Mouse (Mus musculus) 416B (cell line): ENCODE results near the gene Tbc1d20.
"Not testable (repeated sequence)": the region's sequence is repeated elsewhere in the genome, so short reads cannot be mapped to it uniquely, and the experiment has no call there.

Experiments used
- DNase-seq: peaks from one replicate; pipeline ENCODE4 v3.0.0; 2011; ENCODE audit warnings: low read depth

Tbc1d20 gene

DNA sequence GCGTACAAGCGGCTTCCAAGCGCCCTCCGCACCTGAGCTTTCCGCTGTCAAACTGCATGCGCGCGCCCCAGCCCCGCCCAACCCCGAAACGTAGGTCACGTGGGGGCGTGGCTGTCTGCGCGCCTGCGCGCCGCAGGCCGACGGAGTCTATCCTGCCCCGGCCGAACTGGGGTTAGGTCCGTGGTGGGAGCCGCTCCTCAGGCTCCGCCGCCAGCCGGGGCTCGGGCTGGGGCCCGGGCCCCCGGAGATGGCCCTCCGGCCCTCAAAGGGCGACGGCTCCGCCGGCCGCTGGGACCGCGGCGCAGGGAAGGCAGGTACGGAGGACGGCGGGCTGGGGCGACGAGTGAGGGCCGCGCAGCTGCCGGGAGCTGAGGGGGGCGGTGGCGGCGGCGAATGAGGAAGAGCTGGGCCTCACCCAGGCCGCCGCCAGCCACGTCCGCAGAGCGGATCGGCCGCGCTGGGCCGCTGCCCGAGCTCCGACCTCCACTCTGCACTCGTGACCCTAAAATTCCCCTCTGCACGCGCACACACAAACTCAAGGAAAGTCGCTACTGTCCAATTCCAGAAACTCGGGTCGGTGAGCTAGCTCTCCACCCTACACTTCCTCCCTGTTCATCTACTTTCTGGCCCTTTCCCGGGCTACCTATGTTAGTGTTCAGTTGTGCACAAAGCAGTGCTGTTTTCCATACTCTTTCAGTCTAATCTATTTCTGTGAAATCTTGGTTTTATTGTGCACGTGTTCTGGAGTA, at the start of gene Tbc1d20:
Tbc1d20 (plus strand) TSS at position 102 of the 749 bp plus-strand sequence.
- peak; percentile 89 for DNase-seq

DNA sequence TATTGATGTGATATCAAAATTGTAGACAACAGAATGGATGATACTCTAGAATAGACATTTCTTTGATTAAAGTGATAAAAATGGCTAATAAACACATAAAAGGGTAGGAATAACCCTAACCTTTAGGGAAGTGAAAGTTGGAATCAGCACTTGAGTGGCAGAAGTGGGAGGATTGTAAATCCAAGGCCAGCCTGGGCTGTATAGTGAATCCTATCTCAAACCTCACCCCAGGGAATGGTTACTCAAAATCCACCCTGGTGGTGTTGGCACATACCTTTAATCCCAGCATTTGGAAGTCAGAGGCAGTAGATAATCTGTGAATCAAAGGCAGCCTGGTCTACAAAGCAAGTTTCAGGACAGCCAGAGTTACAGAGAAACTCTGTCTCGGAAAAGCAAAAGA, 46.4 kb upstream of the Tbc1d20 start:
- DNase-seq = no peak

DNA sequence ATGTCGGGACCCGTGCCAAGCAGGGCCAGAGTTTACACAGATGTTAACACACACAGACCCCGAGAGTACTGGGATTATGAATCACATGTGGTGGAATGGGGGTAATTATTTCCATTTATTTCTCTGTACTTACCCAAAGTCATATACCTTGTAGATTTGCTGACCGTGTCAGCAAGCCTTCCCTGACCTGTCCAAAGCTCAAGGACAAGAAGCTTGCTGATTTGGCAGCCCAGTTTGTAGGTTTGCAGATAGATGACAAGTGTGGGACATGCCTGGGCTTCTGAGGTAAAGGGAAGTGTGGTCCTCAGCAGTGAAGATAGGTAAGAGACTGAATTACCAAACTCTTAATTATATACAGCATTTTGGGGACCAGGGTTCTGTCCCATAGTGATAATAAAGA, 43.1 kb upstream of the Tbc1d20 start:
- no peak for DNase-seq

DNA sequence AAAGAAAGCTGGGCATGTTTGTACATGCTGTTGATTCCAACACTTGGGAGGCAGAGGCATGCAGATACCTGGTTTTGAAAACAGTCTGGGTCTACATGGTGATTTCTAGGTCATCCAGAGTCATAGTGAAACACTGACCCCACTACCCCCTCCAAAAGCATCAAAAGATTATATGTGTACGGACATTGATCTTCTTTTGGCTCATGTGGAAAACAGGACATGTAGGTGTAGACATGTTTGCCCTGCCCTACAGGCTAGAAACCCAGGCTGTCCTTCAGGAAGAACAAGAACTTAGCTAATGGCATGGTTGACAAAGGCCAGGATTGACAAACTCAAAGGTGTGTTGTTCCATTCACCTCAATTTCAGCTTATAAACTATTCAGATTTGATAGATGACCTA, 33.9 kb upstream of the Tbc1d20 start:
- DNase-seq = no peak

DNA sequence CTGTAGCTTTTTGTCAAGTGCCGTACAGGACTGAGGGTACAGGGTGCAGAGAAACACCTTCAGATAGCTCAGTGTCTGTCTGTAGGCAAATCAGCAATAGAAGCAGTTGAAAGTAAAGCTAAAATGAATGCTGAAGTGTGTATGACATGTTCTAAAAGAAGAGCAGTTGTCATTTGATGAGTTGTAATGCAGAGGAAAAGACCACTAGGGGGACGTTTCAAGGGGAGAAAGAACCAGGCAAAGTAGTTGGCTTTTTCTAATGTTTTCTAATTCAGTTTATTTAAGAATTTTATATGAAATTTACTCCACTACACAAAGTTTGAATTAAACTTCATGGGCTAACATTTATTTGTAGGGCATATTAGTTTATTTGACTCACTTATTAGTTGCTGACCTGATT, 20.0 kb upstream of the Tbc1d20 start:
- DNase-seq = peak; percentile 40

DNA sequence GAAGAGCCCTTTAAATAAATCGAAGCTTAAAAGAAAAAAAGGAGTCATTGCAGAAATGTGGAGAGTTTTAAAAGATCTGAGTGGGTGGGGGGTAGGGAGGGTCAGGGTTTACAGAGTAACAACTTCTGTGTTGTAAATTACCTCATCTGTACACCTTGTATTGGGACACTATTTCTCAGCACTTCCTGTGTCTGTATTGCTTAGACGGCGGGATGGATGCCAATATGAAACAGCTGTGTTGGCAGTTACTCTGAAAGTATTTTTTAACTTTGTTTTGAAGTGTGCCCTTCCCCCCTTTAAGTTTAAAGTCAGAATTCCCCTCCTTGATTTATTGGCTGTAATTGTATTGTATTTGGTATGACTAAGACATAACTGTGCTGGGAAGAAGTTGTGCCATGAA, 12.2 kb upstream of the Tbc1d20 start:
- no peak for DNase-seq

DNA sequence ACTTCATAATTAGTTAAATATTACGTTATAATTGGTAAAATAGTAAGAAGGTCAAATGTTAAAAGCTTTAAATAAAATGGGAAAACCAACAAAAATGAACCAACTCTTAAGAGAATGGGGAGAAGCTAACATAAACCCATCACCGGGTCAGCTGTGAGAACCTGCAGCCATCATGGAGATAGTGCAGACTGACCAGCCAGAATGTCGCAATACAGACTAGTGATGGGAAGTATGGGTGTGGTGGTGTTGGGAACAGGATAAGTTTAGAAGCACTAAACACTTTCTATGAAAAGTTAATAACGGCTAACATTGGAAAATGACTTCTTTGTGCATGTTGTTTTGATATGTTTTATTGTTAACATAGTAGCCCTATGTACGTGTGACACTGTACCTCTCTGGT, 6.1 kb upstream of the Tbc1d20 start:
- DNase-seq = no peak

DNA sequence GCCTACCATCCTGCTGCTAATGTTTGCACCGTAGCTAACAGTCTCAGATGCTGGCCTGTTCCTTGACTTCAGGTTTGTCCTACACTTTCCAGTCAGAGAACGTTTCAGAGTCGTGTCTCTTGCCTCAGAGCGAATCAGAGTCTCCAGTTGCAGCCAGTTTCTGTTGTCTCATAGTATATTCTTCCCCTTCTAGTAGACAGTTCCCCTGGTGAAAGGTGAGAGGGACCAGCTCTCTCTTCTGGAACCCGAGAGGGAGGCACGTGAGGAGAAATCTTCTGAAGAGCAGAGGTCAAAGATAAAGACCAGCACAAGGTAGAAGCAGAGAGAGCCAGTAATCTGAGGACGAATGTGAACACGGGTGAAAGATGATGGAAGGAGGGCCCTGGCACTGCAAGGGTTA, 5.6 kb upstream of the Tbc1d20 start:
- DNase-seq = no peak

DNA sequence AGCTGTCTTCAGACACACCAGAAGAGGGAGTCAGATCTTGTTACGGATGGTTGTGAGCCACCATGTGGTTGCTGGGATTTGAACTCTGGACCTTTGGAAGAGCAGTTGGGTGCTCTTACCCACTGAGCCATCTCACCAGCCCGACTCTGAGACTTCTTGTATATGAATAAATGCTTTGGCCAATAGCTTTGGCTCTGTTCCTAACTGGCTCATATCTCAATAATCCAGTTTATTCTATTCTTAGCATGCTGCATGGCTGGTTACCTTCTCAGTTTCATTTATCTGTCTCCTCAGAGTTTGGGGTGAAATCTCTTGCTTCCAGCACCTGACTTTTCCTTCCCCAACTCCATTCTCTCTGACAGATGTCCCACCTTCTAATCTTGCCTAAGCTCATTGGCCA, 4.0 kb upstream of the Tbc1d20 start:
- DNase-seq = not testable (repeated sequence)

DNA sequence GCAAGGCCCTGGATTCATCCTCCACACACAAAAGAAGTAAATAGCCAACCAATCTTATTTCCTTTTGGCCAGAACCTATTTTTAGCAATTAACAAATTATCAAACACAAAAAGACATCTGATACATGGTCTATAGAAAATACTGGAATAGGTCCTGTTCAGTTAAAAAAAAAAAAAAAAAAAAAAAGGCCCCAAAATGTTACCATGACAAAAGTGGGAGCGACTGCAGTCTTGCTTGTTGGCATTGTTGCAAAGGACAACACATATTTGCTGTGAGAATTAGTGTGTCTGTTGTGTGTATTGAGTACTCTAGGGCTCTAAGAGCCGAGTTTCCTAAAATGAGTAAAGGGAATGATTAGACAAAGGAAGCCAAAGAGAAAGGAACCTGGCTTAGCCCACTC, 1.2 kb upstream of the Tbc1d20 start:
- DNase-seq = no peak

DNA sequence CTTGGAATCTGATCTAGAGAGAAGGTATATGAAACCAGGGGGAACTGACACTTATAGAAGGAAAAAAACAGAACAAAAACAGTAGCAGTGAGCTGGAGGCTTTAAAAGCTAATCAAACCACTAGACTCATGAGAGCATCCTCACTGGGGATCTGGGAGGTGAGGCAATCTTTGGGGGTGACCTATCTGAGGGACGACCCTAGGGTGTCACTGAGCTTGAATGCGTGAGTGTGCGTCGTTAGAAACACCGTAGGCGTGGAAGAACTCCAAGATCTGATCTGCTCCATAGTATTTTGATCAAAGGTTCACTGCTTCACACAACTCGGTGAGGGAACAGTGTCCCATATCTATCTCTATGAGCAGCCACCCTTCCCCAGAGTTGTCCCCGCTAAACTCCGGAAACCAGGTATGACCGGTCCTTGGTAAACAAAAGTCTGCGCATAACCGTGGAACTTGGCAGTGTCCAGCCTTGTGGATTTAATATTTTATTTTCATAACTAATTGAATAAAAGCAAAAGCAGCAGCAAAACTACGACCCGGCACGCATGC, 375 bp upstream of the Tbc1d20 start:
- no peak for DNase-seq

DNA sequence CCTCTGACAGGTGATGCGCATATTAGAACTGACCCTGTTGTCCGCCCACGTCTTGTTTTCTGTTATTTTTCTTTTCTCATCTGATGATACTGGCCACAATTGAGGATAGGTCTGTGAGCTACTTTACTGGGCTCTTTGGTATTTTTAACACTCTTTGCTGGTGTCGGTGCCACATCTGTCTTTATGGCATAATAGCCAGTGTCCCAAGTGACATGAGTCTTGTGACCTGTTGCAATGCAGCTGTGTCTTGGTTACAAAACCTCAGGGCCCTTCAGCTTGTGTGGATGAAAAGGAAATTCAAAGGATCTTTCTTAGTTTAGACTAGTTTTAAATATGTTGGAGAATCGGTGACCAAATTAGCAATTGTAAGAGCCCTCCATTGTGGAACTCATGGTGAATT, 913 bp downstream of the Tbc1d20 start:
- peak; percentile 46 for DNase-seq

DNA sequence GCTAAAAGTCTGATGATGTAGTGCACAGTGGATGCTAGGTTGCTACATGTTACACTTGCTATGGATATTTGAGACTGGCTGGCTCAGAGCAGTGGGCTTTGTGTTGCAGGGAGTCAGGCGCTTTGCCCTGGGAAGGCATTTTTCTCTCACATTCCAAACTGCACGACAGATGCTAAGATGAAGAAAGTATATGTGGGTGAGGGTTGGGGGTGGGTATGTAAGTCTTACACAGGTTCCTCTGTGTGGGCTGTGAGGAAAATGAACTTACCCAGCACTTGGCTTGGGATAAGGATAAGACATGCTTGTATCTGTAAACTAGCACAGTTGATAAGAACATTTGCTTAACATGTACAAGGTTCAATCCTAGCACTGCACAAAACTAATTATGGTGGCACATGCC, 9.2 kb downstream of the Tbc1d20 start:
- DNase-seq = no peak

DNA sequence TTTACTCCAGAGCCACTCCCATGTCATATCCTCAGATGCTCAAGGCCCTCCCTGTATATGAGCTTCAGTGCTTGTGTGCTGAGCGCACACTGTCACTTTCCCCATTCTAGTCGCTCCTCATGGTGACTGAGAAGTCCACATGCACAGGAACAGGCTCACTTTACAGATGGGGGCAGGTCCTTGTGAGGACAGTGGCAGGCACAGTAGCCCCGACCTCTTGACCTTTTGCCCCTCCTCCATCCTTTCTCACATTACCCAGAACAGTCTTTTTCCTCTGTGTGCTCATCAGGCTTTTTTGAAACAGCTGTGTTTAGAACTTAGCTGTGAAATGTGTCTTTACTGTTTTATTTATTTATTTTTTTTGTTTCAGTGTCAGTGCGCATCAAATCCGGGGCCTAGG, 10.2 kb downstream of the Tbc1d20 start:
- DNase-seq = no peak

DNA sequence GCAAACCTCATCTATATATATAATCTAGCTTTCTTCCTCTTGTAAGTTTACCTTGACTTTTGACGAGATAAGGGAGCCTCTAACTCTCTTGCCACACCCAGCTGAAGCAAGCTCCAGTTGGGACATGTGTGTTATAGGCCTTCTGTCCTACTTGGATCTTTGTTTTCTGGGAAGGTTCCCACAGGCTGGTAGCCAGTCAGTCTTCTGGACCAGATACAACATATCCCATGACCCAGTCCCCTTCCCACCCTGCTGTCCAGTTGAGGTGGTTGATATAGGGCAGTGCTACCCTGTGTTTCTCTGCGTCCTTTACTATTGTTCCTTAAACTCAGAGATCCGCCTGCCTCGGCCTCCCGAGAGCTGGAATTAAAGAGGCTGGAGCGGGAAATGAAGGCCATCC, 11.9 kb downstream of the Tbc1d20 start:
- no peak for DNase-seq

DNA sequence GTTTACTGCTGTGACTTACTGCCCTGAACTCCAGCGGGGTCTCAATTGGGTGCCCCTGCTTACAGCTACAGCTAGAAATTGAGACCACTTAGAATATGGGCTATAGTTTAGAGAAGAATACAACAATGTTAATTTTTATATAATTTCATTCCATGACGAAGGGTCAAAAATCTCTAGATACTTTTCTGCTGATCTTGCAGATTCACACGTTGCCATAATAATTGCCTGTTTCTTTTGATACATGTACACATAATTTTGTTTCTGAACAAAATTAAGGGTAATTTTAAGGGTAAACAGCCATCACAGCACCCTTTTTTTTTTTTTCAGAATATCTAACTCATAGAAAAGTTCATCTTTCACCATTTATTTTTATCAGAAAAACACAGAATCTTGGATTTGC, 13.6 kb downstream of the Tbc1d20 start:
- no peak for DNase-seq

DNA sequence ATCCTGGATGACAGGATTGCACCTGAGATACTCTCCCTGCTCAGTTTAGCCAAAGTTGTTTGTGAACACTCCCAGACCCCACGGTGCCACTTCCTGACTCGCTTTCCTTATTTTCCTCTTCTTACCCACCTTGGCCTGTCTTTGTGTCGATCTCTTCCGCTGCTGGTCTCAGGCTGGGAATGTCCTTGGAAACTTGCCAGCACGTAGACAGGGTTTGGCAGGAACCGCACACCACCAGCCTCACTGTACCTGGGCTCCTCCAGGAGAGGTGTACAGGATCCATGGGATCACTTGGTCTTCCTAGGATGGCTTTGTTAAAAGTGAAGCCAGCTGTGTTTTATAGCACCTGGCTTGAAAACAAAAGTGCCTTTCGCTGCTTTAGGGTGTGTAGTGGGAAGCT, 19.4 kb downstream of the Tbc1d20 start:
- DNase-seq = no peak

DNA sequence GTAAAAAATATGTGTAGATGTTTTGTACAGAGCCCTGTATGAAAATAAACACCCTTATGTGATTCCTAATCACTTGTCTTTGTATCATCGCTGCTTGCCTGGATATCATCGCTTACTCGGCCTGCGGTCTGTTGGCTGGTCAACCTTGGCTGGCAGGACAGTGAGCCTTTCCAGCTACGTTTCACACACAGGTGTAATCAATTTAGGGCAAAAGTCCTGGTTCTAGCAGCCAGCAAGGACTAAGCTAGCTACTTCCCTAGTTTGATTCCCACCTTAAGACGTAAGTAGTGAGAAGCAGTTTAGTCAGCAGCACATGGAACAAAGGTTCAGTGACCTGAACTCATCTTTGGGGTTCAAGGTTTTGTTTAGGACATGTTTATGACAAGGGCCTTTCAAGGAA, 20.3 kb downstream of the Tbc1d20 start:
- DNase-seq = no peak

DNA sequence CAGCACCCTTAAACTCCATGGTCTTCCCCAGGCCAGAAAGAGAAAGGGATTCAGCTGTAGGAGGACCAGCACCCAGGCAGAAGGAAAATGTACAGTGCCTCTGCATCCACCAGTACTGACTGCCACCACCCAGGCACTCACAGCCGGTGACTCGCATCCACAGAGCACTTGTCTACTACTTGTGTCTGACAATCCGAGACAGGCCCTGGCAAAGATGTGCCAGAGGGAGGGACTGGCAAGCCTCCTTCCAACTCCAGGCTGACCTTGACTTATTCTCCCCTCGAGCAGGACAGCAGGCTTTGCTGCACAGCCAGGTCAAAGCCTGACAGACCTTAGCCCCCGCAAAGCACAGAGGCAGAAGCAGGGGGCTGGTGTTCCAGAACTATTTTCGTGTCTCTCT, 23.4 kb downstream of the Tbc1d20 start:
- DNase-seq = no peak

DNA sequence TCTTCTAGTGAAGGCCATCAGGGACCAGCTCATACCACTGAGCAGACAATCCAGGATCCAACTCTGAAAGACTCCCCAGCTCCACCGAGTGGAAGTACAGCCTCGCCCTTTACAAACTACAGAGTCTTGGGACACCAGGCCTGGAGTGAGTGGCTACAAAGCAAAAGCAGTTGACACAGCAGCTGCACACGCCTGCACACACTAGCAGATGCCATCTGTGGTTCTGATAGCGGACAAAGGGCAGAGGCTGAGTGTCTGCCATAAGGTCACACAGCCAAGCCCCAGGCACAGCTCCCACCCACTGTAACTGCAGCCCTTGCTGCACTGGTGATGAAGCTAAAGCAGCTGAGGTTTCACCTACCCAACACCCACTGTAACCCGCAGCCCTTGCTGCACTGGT, 27.9 kb downstream of the Tbc1d20 start:
- DNase-seq = no peak

DNA sequence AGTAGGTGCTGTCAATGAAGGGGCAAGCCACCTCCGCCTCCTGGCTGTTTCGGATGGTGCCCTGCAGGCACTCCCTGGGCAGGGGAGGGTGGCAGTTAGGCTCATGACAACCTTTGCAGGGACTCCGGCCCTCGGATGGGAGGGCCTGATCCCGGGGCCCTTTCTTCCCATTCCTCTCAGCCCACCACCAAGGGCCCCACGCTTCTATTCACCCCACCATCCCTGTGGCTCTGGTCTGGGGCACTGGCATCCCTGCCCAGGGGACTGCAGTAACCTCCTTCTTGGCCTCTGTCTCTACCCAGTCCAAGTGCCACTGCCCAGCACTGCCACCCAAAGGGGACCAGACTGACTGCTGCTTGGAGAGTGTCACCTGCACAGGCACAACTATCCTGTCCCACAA, 28.6 kb downstream of the Tbc1d20 start:
- no peak for DNase-seq

DNA sequence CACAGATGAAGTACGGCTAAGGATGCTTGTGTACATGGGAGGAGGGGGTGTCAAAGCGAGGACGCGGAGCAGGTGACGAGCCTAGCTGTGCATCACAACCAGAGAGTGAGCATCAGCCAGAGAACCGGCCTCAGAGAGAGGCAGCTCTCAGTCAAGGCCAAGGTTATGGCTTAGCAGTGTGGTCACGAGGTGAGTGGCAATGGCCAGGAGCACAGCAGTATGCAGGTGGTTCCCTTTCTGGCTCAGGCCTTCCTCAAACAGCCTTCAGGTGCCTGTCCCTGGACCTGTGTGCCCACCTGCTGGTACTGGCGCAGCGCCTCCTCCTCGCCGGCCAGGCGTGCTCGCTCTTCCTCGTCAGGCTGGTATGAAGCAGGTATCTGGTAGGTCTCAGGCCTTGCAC, 30.3 kb downstream of the Tbc1d20 start:
- no peak for DNase-seq

DNA sequence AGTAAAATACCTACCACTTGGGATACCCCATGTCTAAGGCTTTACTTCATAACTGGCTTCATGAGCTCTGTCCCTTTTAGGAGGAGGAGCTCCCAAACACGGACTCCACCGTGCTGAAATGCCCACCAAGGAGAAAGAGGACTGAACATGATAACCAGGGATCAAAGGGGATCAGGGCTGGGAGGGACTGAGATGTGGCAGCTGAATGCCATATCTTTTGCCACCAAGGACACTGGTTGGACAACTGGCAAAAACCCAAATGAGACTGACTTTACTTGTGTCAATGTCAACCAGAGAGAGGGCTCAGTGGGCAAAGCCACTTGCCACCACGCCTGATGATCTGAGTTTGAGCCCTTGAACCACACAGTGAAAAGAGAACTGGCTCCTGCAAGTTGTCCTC, 31.2 kb downstream of the Tbc1d20 start:
- no peak for DNase-seq

DNA sequence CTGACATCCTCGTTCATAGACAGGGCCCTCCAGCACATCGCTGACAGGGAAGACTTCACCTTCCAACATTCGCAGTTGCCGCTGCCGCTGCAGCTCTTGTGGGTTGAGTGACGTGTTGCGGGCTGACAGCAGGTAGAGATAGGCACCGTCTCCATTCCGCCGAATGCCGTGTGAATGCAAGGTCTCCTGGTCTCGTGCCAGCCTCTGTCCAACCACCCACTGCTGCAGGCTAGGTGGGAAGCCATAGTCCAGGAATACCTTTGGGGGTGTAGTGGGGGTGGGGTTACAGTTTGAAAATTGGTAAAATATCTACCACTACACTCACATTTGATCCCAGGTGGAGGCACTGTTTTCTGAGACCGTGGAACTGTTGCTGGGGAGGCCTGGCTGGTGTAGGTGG, 32.5 kb downstream of the Tbc1d20 start:
- no peak for DNase-seq
